Mouse (Mus musculus) heart, embryonic 12.5 days (tissue): ENCODE data around the gene Plod2. TPM values are rescaled to one million over a fixed set of nuclear protein-coding genes. Genes with fewer than 3 reads are reported as not detected.
A peak's percentile ranks its signal among the peaks of the same experiment; 100 is the strongest.

Experiments
- ATAC-seq: fragments of 200-750 bp; cut with Nextera tagmentation; 2 replicates; pipeline ENCODE4 v1.8.0; 2017; ENCODE audit warnings: moderate TSS enrichment, moderate library complexity; ENCODE audit not compliant: insufficient number of reproducible peaks, low FRiP score
- H3K27ac ChIP-seq: fragments of 300-500 bp; sonication (generic); 2 replicates; pipeline ENCODE4 v1.5.1; 2016; ENCODE audit warnings: mild to moderate bottlenecking, moderate library complexity; ENCODE audit not compliant: poor library complexity, severe bottlenecking
- H3K27me3 ChIP-seq: fragments of 300-500 bp; sonication (generic); replicated peaks from 2 replicates; pipeline ENCODE4 v1.6.1; 2016; ENCODE audit warnings: mild to moderate bottlenecking, moderate library complexity
- H3K36me3 ChIP-seq: fragments of 300-500 bp; sonication (generic); 2 replicates; pipeline ENCODE4 v1.6.1; 2016; ENCODE audit warnings: mild to moderate bottlenecking, moderate library complexity
- H3K4me1 ChIP-seq: fragments of 300-500 bp; sonication (generic); replicated peaks from 2 replicates; pipeline ENCODE4 v1.6.1; 2016; ENCODE audit warnings: mild to moderate bottlenecking
- H3K4me2 ChIP-seq: fragments of 300-500 bp; sonication (generic); 2 replicates; pipeline ENCODE4 v1.6.1; 2016; ENCODE audit warnings: mild to moderate bottlenecking, moderate library complexity
- H3K4me3 ChIP-seq: fragments of 300-500 bp; sonication (generic); 2 replicates; pipeline ENCODE4 v1.5.1; 2016; ENCODE audit warnings: mild to moderate bottlenecking
- H3K9ac ChIP-seq: fragments of 300-500 bp; sonication (generic); 2 replicates; pipeline ENCODE4 v1.6.1; 2016; ENCODE audit warnings: mild to moderate bottlenecking, moderate library complexity
- H3K9me3 ChIP-seq: fragments of 300-500 bp; sonication (generic); replicated peaks from 2 replicates; pipeline ENCODE4 v1.6.1; 2016; ENCODE audit warnings: mild to moderate bottlenecking, moderate library complexity
- WGBS: fragments of 180-500 bp; shearing (Covaris S2); methylation state at CpG from one replicate; pipeline ENCODE4 v1.1.7; 2016; 5-methylcytosine and 5-hydroxymethylcytosine counted together
- polyA plus RNA-seq: library from polyadenylated mRNA; unstranded; fragments of >200 nt; fragmentation: Nextera tagmentation; extraction: Ambion mirVana; gene quantifications from 2 replicates; pipeline ENCODE4 v1.2.1, GENCODE M21; 2016

The Plod2 gene
- polyA plus RNA-seq, 1 experiment from 2014 or later, result 47.1 TPM

DNA sequence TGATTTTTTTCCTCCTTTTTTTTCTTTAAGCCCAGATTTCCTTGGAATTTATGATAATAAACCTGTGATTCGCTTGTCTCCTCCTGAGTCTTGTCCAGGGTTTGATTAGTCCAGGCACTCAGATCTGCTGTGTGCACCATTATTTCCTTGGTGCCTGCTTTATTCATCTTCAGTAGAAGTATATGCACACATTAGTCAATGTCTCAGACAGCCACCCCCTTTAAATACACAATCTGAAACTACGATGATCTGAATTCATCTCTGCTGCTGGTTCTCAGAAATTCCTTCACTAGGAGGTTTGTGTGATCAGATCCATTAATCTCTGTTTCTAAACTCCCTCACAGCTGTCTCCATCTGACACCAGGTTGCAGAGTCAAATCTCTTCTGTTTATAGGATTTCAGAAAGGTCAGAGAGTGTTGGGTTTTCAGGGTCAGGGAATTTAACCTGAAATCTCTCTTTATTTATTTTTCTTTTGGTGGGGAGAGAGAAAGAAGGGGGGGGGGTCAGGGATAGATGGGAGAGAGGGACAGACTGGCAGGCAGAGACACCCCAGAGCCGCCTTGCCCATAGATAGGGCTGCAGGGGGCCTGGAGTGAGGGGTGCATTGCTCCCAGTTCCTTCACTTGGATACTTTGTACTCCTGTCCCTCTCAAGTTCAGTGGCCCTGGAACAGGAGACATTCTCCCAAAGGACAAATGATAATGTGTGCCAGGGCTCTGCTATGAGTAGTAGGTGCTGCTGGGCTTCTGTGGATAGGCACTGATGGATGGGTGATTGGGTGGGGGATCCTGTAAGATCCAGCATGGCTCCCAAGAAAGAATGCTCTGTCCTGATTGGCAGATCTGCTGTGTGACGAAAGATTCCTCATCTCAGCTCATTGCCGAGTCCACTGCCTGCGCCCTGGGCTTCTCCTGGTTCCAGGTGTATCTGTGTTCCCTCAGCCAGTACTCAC, 13.3 kb downstream of the Plod2 start:
- H3K27ac ChIP-seq, result no peak overlapping the region
- no peaks in the 10 kb centered on the region for H3K27me3 ChIP-seq
- no peaks in the 10 kb centered on the region for H3K9me3 ChIP-seq
- H3K36me3 ChIP-seq, result no peaks in the 10 kb centered on the region
- H3K4me2 ChIP-seq, result no peak overlapping the region
- no peak for ATAC-seq
- peaks cover 31% of the 10 kb centered on the region for H3K4me1 ChIP-seq
- H3K4me3 ChIP-seq, result no peak overlapping the region
- 70% methylated on average over 6 of the region's 6 CpGs for WGBS
- H3K9ac ChIP-seq, result no peak overlapping the region

DNA sequence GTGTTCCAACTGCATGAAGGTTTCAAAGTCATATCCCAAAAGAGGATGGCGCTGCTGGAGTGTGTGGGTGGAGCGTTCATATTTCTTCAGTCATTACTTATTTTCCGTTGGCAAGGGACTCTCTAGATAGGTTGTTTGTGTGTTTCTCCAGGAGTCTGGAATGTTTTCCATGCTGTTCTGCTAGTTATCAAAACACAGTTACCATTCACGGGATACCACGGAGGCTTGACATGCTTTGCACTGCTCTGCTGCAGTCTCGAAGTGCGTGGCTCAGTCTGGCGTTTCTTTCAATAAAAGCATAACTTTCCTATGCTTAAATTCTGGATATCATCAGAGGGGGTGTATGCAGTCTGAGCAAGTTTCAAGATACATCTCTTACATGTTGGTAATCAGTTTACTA, 17.7 kb downstream of the Plod2 start:
- 19% methylated on average over 8 of the region's 8 CpGs for WGBS
- Histone ChIP-seq H3K4me2 (peak overlapping the region; percentile 41), H3K4me3 (no peak overlapping the region), H3K36me3 (no peaks in the 10 kb centered on the region), H3K4me1 (peaks cover 46% of the 10 kb centered on the region), H3K9me3 (0 out of 2 replicates have a peak, but pooled peaks cover 4% of the 10 kb centered on the region), H3K9ac (no peak overlapping the region), H3K27ac (peak overlapping the region; percentile 12), H3K27me3 (no peaks in the 10 kb centered on the region)
- ATAC-seq, result 0 out of 2 replicates have a peak, but pooled peaks have one; percentile 40

DNA sequence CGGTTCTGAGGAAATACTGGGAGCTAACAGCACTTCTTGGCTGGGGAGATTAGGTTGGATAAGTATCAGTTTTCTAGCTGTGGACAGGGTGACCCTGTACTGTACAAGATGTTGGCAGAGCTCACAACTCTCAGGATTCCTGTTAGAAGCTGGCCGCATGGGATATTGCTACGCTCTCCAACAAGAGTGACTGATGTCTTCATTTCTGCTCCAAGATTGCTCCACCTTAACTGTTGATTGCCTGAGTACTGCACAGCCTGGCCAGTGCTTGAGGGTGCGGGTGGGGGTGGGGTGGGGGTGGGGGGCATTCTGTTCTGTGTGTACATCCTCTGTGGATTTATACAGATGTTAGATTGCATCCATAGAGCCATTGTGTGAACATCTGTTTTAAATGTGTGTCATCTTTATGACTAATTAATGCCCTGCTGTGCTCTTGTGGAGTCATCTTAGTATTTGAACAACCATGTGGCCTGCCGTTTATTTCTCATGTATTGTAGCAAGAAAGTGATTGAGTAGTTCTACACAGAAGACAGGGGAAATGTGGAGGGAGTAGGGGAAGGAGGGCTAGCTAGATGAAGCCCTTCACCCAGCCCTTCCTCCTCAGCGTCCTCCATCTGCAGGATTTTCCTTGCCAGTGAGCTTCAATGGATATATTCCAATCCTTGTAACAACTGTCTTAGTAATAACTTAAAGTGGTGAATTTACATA, 19.0 kb downstream of the Plod2 start:
- WGBS, result 63% methylated on average over 6 of the region's 6 CpGs
- Histone ChIP-seq H3K36me3 (no peaks in the 10 kb centered on the region), H3K27me3 (no peaks in the 10 kb centered on the region), H3K9me3 (0 out of 2 replicates have a peak, but pooled peaks cover 4% of the 10 kb centered on the region), H3K27ac (no peak overlapping the region), H3K4me1 (peaks cover 48% of the 10 kb centered on the region), H3K9ac (no peak overlapping the region), H3K4me2 (no peak overlapping the region), H3K4me3 (no peak overlapping the region)
- ATAC-seq, result no peak

DNA sequence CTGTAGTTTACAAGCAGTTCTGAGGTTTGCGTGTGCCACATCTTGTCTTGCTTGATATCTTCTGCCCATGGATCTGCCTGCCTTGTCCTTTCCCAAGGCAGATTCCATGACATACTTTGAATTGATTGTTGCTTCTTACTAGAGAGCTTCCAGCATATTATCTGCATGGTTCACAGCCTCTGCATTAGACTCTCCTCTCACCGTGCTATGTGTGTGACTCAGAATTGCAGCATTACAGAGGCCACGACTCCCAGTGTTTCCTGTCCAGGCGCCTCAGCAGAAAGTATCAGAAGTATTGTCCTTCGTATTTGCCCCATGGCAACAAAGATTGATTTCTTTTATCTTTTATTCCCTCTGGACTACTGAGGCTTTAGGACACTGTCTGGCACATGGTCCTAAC, 20.4 kb downstream of the Plod2 start:
- Histone ChIP-seq H3K4me2 (no peak overlapping the region), H3K36me3 (no peaks in the 10 kb centered on the region), H3K27me3 (no peaks in the 10 kb centered on the region), H3K4me1 (peaks cover 59% of the 10 kb centered on the region), H3K4me3 (no peak overlapping the region), H3K9me3 (0 out of 2 replicates have a peak, but pooled peaks cover 4% of the 10 kb centered on the region), H3K9ac (no peak overlapping the region), H3K27ac (no peak overlapping the region)
- 72% methylated on average over 5 of the region's 5 CpGs for WGBS
- ATAC-seq, result no peak

DNA sequence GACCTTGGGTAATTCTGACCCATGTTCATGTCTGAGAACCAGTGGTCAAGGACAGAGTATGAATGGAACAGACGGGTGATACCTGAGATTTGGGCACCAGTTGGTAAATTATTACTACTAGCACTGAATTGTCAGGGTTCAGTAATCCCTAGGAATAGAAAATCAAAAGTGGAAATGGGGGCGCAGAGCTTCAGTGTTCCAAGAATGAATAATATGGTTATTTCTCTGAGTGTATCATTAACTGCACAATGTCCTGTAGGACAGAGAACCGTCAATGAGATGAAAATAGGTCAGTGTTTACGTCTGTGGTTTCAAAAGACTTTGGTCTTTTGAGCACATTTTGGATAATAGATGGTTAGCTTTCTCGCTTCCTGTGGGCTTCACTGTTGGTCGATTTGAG, 21.3 kb downstream of the Plod2 start:
- H3K4me1 ChIP-seq, result peaks cover 57% of the 10 kb centered on the region

DNA sequence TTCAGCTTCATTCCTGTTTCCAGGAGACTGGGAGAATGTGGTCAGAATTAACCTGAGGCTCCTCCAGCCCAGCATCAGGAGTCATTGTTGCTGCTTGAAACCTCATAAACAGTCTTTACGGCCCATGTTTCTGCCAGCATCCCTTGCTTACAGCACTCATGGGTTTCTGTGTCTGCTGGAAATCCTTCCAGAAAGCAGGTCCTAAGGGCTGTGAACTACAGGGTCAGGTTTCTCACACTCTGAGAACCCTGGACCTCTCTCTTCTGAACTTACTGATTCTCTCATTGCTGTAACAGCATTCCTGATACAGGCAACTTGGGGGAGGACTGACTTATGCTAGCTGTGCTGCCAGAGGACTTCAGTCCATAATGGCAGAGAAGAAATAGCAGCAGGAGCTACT, 22.4 kb downstream of the Plod2 start:
- H3K36me3 ChIP-seq, result no peaks in the 10 kb centered on the region
- 0 out of 2 replicates have a peak, but pooled peaks cover 4% of the 10 kb centered on the region for H3K9me3 ChIP-seq
- H3K9ac ChIP-seq, result no peak overlapping the region
- peaks cover 49% of the 10 kb centered on the region for H3K4me1 ChIP-seq
- no peak overlapping the region for H3K27ac ChIP-seq
- 100% methylated on average over 1 of the region's 1 CpGs for WGBS
- no peak overlapping the region for H3K4me2 ChIP-seq
- no peak overlapping the region for H3K4me3 ChIP-seq
- no peaks in the 10 kb centered on the region for H3K27me3 ChIP-seq
- no peak for ATAC-seq

More for the DNA sequence above, 21.3 kb downstream of the Plod2 start:
- Histone ChIP-seq H3K9me3 (0 out of 2 replicates have a peak, but pooled peaks cover 4% of the 10 kb centered on the region), H3K27ac (no peak overlapping the region), H3K4me3 (no peak overlapping the region), H3K9ac (no peak overlapping the region), H3K4me2 (no peak overlapping the region), H3K36me3 (no peaks in the 10 kb centered on the region), H3K27me3 (no peaks in the 10 kb centered on the region)
- WGBS, result 86% methylated on average over 6 of the region's 6 CpGs
- no peak for ATAC-seq

DNA sequence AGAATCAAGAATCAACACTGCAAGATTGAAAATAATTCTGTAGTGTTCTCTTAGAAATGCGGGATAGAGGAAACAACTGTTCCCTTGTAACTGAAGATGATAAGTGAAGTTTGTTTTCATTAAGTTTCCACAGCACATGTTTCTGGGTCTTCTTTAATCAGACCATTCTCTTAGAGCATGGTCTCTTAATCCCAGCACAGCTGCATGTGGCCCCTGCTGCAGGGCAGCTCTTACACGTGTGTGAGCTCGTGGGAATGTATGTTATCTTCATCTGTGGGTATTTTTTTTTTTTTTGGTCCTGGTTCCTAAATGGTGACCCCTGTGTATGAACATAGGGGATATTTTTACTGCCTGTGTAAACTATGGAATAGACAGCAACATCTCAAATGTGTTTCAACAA, 24.2 kb downstream of the Plod2 start:
- H3K9ac ChIP-seq, result no peak overlapping the region
- no peak overlapping the region for H3K4me2 ChIP-seq
- no peak overlapping the region for H3K4me3 ChIP-seq
- H3K36me3 ChIP-seq, result no peaks in the 10 kb centered on the region
- WGBS, result 33% methylated on average over 3 of the region's 3 CpGs
- no peaks in the 10 kb centered on the region for H3K27me3 ChIP-seq
- 0 out of 2 replicates have a peak, but pooled peaks cover 4% of the 10 kb centered on the region for H3K9me3 ChIP-seq
- peaks cover 34% of the 10 kb centered on the region for H3K4me1 ChIP-seq
- H3K27ac ChIP-seq, result no peak overlapping the region
- no peak for ATAC-seq

DNA sequence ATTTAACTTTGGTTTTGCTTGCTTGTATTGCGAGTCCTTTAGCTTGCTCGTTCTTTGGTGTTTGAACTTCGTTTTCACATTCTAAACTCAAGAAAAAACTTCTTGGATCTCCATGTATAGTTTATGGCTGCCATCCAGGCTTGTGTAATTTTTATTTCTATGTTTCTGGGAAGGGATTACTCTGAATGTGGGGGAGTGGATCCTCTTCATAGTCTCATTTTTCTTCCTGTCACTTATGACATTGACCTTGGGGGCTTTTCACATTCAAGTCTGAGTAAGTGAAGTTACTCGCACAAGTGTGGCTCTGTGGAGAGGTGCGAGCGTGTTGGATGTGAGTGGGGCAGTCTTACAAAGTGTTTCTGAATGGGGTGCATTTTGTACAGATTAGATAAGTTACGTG, 25.5 kb downstream of the Plod2 start:
- 0 out of 2 replicates have a peak, but pooled peaks cover 1% of the 10 kb centered on the region for H3K9me3 ChIP-seq
- H3K9ac ChIP-seq, result no peak overlapping the region
- H3K4me1 ChIP-seq, result peaks cover 31% of the 10 kb centered on the region
- 56% methylated on average over 7 of the region's 7 CpGs for WGBS
- H3K4me2 ChIP-seq, result no peak overlapping the region
- 0 out of 2 replicates have a peak, but pooled peaks cover under 1% of the 10 kb centered on the region for H3K36me3 ChIP-seq
- H3K27ac ChIP-seq, result no peak overlapping the region
- no peak for ATAC-seq
- no peak overlapping the region for H3K4me3 ChIP-seq
- H3K27me3 ChIP-seq, result no peaks in the 10 kb centered on the region

DNA sequence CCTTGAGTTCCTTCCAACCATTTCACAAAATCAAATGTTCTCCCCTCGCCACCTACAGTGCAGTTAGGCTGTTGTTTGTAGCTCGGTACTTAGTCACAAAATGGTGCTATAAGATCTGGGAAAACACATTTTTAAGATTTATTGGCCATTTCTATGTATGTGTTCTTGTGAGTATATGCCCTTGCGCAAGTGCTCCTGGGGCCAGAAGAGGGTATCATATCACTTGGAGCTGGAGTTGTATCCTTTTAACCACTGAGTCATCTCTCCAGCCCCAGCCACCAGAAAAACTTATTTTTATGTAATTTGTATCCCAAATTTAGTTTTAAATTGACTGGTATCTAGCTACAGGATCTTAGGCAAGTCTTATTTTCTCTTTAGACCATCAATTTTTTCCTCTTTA, 26.8 kb downstream of the Plod2 start:
- H3K4me3 ChIP-seq, result no peak overlapping the region
- H3K27ac ChIP-seq, result no peak overlapping the region
- H3K4me1 ChIP-seq, result peaks cover 26% of the 10 kb centered on the region
- H3K4me2 ChIP-seq, result no peak overlapping the region
- WGBS, result 89% methylated on average over 3 of the region's 3 CpGs
- H3K9me3 ChIP-seq, result no peaks in the 10 kb centered on the region
- 0 out of 2 replicates have a peak, but pooled peaks cover 3% of the 10 kb centered on the region for H3K36me3 ChIP-seq
- no peak for ATAC-seq
- H3K27me3 ChIP-seq, result no peaks in the 10 kb centered on the region
- H3K9ac ChIP-seq, result no peak overlapping the region

DNA sequence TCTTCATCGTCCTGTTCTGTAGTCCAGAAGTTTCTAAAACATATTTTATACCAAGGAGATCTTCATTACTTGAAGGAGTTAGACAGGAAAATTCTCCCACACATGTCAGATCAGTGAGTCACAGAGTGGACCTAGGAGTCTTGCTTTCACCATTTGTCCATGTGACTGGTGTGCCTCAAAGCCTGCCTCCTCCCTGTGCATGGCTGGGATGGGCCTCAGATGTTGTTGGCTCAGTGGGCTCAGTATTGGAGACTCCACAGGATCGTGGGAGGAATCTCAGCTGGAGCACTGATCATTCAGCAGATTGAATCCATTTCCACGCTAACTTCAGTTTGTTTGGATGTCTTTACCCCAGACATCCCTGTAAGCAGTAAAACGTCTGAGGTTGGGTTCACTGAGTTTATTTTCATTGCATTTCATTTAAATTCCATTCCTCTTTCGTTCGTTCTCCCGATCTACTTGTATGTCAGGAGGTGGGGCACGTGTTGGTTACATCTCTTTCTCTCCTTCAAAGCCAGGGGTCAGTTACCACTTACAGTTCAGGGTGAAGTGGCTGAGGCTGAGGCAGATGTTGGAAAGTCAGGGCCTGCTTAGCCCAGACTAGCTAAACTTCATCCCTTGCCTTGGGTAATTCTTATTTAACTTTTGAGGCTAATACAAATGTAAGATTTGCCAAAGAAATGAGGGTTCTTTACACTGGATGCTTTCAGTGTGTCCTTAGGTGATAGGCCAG, 30.5 kb downstream of the Plod2 start:
- no peak for ATAC-seq
- no peaks in the 10 kb centered on the region for H3K27me3 ChIP-seq
- peaks cover 2% of the 10 kb centered on the region; the same call in 1 of the 2 replicates for H3K4me1 ChIP-seq
- H3K4me3 ChIP-seq, result no peak overlapping the region
- H3K4me2 ChIP-seq, result no peak overlapping the region
- no peaks in the 10 kb centered on the region for H3K9me3 ChIP-seq
- 0 out of 2 replicates have a peak, but pooled peaks cover 3% of the 10 kb centered on the region for H3K36me3 ChIP-seq
- no peak overlapping the region for H3K9ac ChIP-seq
- H3K27ac ChIP-seq, result no peak overlapping the region
- 67% methylated on average over 8 of the region's 8 CpGs for WGBS
